Mouse (Mus musculus) liver, embryonic 14.5 days (tissue): ENCODE results near the gene Brsk1. TPM values are rescaled to one million over a fixed set of nuclear protein-coding genes. Genes with fewer than 3 reads are reported as not detected.

ENCODE experiments used
- ATAC-seq: fragments of 200-750 bp; cut with Nextera tagmentation; 2 replicates; pipeline ENCODE4 v1.8.0; 2017; ENCODE audit warnings: moderate number of reproducible peaks, mild to moderate bottlenecking, moderate library complexity; ENCODE audit not compliant: insufficient read depth
- DNase-seq, 3 experiments: peaks; one replicate each; pipeline ENCODE4 v3.0.0-alpha.2; 2012 to 2013; ENCODE audit warnings: low read depth in 3 of 3, low spot score in 3 of 3
- H3K27ac ChIP-seq: fragments of 300-500 bp; sonication (generic); 2 replicates; pipeline ENCODE4 v1.5.1; 2014; ENCODE audit warnings: moderate library complexity, mild to moderate bottlenecking, control low read depth, inconsistent platforms
- H3K27me3 ChIP-seq: fragments of 300-500 bp; sonication (generic); 2 replicates; pipeline ENCODE4 v1.6.1; 2014; ENCODE audit warnings: mild to moderate bottlenecking, low read length, moderate library complexity; ENCODE audit not compliant: control insufficient read depth, insufficient read depth
- H3K36me3 ChIP-seq: fragments of 300-500 bp; sonication (generic); replicated peaks from 2 replicates; pipeline ENCODE4 v1.6.1; 2014; ENCODE audit warnings: low read depth; ENCODE audit not compliant: control insufficient read depth, insufficient read depth
- H3K4me1 ChIP-seq, 2 experiments: fragments of 200-500 bp in 1 of 2; fragments of 300-500 bp in 1 of 2; sonication (generic) in 1 of 2; replicated peaks; 2 replicates each; pipeline ENCODE4 v1.6.1; 2012 to 2014; ENCODE audit warnings: antibody characterized with exemption in 1 of 2, inconsistent platforms in 1 of 2, low read length in 1 of 2; ENCODE audit not compliant: control insufficient read depth in 2 of 2, insufficient read depth in 2 of 2
- H3K4me2 ChIP-seq: fragments of 300-500 bp; sonication (generic); 2 replicates; pipeline ENCODE4 v1.6.1; 2014; ENCODE audit warnings: low read depth, mild to moderate bottlenecking, control low read depth, moderate library complexity
- H3K4me3 ChIP-seq, 2 experiments: fragments of 200-500 bp in 1 of 2; fragments of 300-500 bp in 1 of 2; sonication (generic) in 1 of 2; 2 replicates each; pipeline ENCODE4 v1.5.1; 2012 to 2014; ENCODE audit warnings: low read depth in 2 of 2, low read length in 2 of 2, mild to moderate bottlenecking in 2 of 2, control low read depth in 1 of 2, inconsistent platforms in 1 of 2, moderate library complexity in 1 of 2; ENCODE audit not compliant: insufficient read depth in 1 of 2
- H3K9ac ChIP-seq: fragments of 300-500 bp; sonication (generic); replicated peaks from 2 replicates; pipeline ENCODE4 v1.6.1; 2014; ENCODE audit warnings: mild to moderate bottlenecking, control low read depth, moderate library complexity
- H3K9me3 ChIP-seq: fragments of 300-500 bp; sonication (generic); 2 replicates; pipeline ENCODE4 v1.6.1; 2016; ENCODE audit warnings: low read length, mixed read lengths; ENCODE audit not compliant: control insufficient read depth
- CTCF ChIP-seq: IDR thresholded peaks from 2 replicates; pipeline ENCODE4 v1.5.1; 2016; ENCODE audit warnings: antibody characterized with exemption, low read depth, control low read depth
- EP300 ChIP-seq: IDR thresholded peaks from 2 replicates; pipeline ENCODE4 v1.6.1; 2016; ENCODE audit warnings: antibody characterized with exemption, low read depth
- WGBS: fragments of 180-500 bp; shearing (Covaris S2); extraction: QIAGEN DNeasy Blood & Tissue Kit; methylation state at CpG from one replicate; pipeline ENCODE4 v1.1.7; 2014; ENCODE audit not compliant: insufficient replicate concordance; 5-methylcytosine and 5-hydroxymethylcytosine counted together
- polyA plus RNA-seq, 2 experiments: library from polyadenylated mRNA; depleted of rRNA in 1 of 2; stranded (reverse) in 1 of 2; unstranded in 1 of 2; fragments of >200 nt; fragmentation: Nextera tagmentation in 1 of 2; extraction: Ambion mirVana in 1 of 2; gene quantifications; 2 replicates each; pipeline versions ENCODE4 v1.2.1 to v1.2.3; 2012 to 2014

Brsk1 gene
- polyA plus RNA-seq, 2 experiments = 0.39 TPM; not detected in 1

DNA sequence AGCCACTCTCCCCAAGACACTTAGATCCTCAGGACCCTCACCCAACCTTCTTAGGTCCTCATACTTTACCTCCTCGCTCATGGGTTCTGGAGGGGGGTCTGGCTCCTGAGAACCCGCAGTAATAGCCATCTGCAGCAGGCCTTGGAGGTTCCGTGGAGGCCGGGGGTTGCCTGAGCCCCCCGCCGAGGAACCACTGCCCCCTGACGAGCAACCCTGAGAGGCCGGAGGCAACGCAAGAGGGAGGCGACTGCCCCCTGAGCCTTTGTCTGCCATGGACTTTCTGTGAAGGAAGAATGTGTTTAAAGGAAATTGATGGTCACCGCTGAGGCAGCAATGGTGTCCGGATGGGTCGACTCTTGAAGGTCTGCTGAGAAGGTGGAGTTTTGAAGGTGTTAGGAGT is 6.2 kb upstream of the Brsk1 start:
- H3K36me3 ChIP-seq = peaks cover 2% of the 10 kb centered on the region
- H3K27me3 ChIP-seq = no peaks in the 10 kb centered on the region
- DNase-seq (no peak), ATAC-seq (peak; percentile 1)
- WGBS = 3% methylated on average over 13 of the region's 13 CpGs
- H3K9me3 ChIP-seq = no peaks in the 10 kb centered on the region
- peak overlapping the region; percentile 71 for H3K27ac ChIP-seq
- TF ChIP-seq CTCF = 0 out of 2 replicates have a peak, but pooled peaks have one; percentile 1
- no peak for TF ChIP-seq EP300
- H3K9ac ChIP-seq = peak overlapping the region; percentile 70
- H3K4me2 ChIP-seq = peak overlapping the region; percentile 92
- peak overlapping the region; percentile 87 to 97 for H3K4me3 ChIP-seq
- H3K4me1 ChIP-seq = peaks cover 11 to 16% of the 10 kb centered on the region in 2 experiments

- Histone ChIP-seq H3K4me1 (peaks cover 11 to 16% of the 10 kb centered on the region in 2 experiments), H3K4me3 (peak within 1 kb of the TSS; percentile 87 to 97), H3K9ac (peak within 1 kb of the TSS; percentile 70), H3K9me3 (no peaks in the 10 kb centered on the region), H3K36me3 (peaks cover 2% of the 10 kb centered on the region; the same call in 1 of the 2 replicates), H3K27ac (peak within 1 kb of the TSS; percentile 71), H3K4me2 (peak within 1 kb of the TSS; percentile 92), H3K27me3 (peaks cover 3% of the 10 kb centered on the region; the same call in 1 of the 2 replicates)
- ATAC-seq (peak; percentile 97), DNase-seq (peak; percentile 96 to 98 (median 98))
- under 1% methylated on average over 32 of the region's 32 CpGs for WGBS
- no peak for TF ChIP-seq CTCF
- TF ChIP-seq EP300 = no peak
These were observed 5.6 kb upstream of the Brsk1 start, which contains the start of gene Hspbp1 for GRCm38 (mm10) chr7:4684632-4685417. Gene Hspbp1 (minus strand): TSS chr7:4685068.

- TF ChIP-seq EP300 (no peak), CTCF (no peak)
- 0 out of 2 replicates have a peak, but pooled peaks have one; percentile 12 for ATAC-seq
- Histone ChIP-seq H3K4me3 (peak overlapping the region; percentile 25 to 48; a peak in 3 of 4 replicates), H3K9me3 (no peaks in the 10 kb centered on the region), H3K4me1 (no peaks in the 10 kb centered on the region; a peak in 1 of 4 replicates), H3K27me3 (peaks cover 18% of the 10 kb centered on the region), H3K36me3 (no peaks in the 10 kb centered on the region), H3K4me2 (peak overlapping the region; percentile 57), H3K27ac (no peak overlapping the region), H3K9ac (peak overlapping the region; percentile 34; the same call in 1 of the 2 replicates)
- 21% methylated on average over 23 of the region's 35 CpGs for whole genome bisulfite sequencing
- DNase-seq = no peak
These were observed 698 bp downstream of the Brsk1 start for GRCm38 (mm10) chr7:4690951-4691653.

- ATAC-seq (no peak), DNase-seq (no peak)
- Histone ChIP-seq H3K36me3 (no peaks in the 10 kb centered on the region), H3K4me3 (no peak overlapping the region), H3K4me2 (no peak overlapping the region), H3K9me3 (no peaks in the 10 kb centered on the region), H3K27ac (no peak overlapping the region), H3K27me3 (peaks cover 18% of the 10 kb centered on the region), H3K9ac (no peak overlapping the region), H3K4me1 (no peaks in the 10 kb centered on the region)
- TF ChIP-seq EP300 = no peak
- no peak for TF ChIP-seq CTCF
- 73% methylated on average over 6 of the region's 6 CpGs for WGBS
These were observed 2.6 kb downstream of the Brsk1 start for GRCm38 (mm10) chr7:4693004-4693403.

DNA sequence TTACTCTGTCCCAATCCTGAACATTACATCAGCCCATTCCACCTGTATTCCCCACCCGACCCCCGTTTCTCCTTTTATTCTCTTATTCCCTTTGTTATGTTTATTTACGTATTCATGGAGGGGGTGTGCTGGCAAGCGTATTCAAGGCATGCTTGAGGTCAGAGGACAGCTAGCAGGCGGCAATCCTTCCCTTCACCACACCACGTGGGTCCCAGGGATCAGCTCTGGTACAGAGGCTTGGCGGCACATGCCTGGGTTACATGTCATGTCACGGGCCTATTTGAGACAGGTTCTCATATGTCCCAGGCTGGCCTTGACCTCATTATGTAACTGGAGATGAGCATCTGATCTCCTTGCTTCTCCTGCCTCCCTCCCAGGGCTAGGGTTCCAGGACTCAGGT is 11.9 kb downstream of the Brsk1 start:
- H3K9ac ChIP-seq = no peak overlapping the region
- TF ChIP-seq EP300 (no peak), CTCF (no peak)
- no peaks in the 10 kb centered on the region for H3K36me3 ChIP-seq
- H3K27me3 ChIP-seq = no peaks in the 10 kb centered on the region
- no peaks in the 10 kb centered on the region for H3K4me1 ChIP-seq
- H3K4me3 ChIP-seq = no peak overlapping the region
- H3K27ac ChIP-seq = no peak overlapping the region
- no peak for DNase-seq
- ATAC-seq = no peak
- 66% methylated on average over 8 of the region's 8 CpGs for WGBS
- no peak overlapping the region for H3K4me2 ChIP-seq
- no peaks in the 10 kb centered on the region for H3K9me3 ChIP-seq
